Mouse (Mus musculus) neural tube, embryonic 14.5 days (tissue): ENCODE measurements around the gene Adamtsl1. TPM values are rescaled to one million over a fixed set of nuclear protein-coding genes. Genes with fewer than 3 reads are reported as not detected.

Experiments
- ATAC-seq: fragments of 200-750 bp; cut with Nextera tagmentation; 2 replicates; pipeline ENCODE4 v1.8.0; 2017; ENCODE audit warnings: low read depth, mild to moderate bottlenecking, moderate TSS enrichment, moderate library complexity
- H3K27ac ChIP-seq: fragments of 300-500 bp; sonication (generic); 2 replicates; pipeline ENCODE4 v1.5.1; 2014; ENCODE audit warnings: low read depth, mild to moderate bottlenecking, control low read depth, low read length, moderate library complexity, mixed read lengths
- H3K27me3 ChIP-seq: fragments of 300-500 bp; sonication (generic); 2 replicates; pipeline ENCODE4 v1.6.1; 2014; ENCODE audit warnings: low read length; ENCODE audit not compliant: control insufficient read depth, insufficient read depth
- H3K36me3 ChIP-seq: fragments of 300-500 bp; sonication (generic); 2 replicates; pipeline ENCODE4 v1.6.1; 2014; ENCODE audit warnings: low read length, mixed read lengths; ENCODE audit not compliant: control insufficient read depth, insufficient read depth
- H3K4me1 ChIP-seq: fragments of 300-500 bp; sonication (generic); 2 replicates; pipeline ENCODE4 v1.6.1; 2014; ENCODE audit warnings: low read length; ENCODE audit not compliant: control insufficient read depth, insufficient read depth
- H3K4me2 ChIP-seq: fragments of 300-500 bp; sonication (generic); 2 replicates; pipeline ENCODE4 v1.6.1; 2014; ENCODE audit warnings: mild to moderate bottlenecking, low read depth, low read length, control low read depth
- H3K4me3 ChIP-seq: fragments of 300-500 bp; sonication (generic); 2 replicates; pipeline ENCODE4 v1.5.1; 2014; ENCODE audit warnings: low read depth, low read length, control low read depth, mixed read lengths
- H3K9ac ChIP-seq: fragments of 300-500 bp; sonication (generic); replicated peaks from 2 replicates; pipeline ENCODE4 v1.6.1; 2014; ENCODE audit warnings: low read depth, mild to moderate bottlenecking, control low read depth, low read length, mixed read lengths
- H3K9me3 ChIP-seq: fragments of 300-500 bp; sonication (generic); 2 replicates; pipeline ENCODE4 v1.6.1; 2016; ENCODE audit warnings: low read length; ENCODE audit not compliant: control insufficient read depth
- WGBS: fragments of 180-500 bp; shearing (Covaris S2); extraction: QIAGEN DNeasy Blood & Tissue Kit; methylation state at CpG from one replicate; pipeline ENCODE4 v1.1.7; 2014; 5-methylcytosine and 5-hydroxymethylcytosine counted together
- polyA plus RNA-seq: library from polyadenylated mRNA; unstranded; fragments of >200 nt; fragmentation: Nextera tagmentation; extraction: Ambion mirVana; gene quantifications from 2 replicates; pipeline ENCODE4 v1.2.1, GENCODE M21; 2014

The Adamtsl1 gene
- polyA plus RNA-seq, 1 experiment from 2014 or later = 17.6 TPM

DNA sequence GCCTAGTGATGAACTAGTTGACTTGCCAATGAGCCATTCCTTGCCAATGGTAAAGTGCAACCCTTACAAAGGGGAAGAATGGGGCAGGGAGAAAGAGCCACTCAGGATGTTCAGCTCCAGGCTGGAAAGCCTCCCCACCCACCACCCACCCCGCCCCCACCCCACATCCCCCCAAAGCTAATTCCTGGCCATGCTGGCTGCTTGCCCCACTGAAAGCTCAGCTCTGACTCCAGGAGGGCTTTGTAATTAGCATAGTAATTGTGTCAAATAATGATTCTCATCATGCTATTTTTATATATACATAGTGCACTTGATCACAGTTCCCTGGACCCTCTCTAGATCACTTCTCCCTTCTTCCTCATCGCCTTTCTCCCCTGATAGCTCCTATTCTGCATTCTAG, 798.4 kb downstream of the Adamtsl1 start:
- H3K9ac ChIP-seq = no peak overlapping the region
- H3K9me3 ChIP-seq = no peaks in the 10 kb centered on the region
- no peaks in the 10 kb centered on the region for H3K4me1 ChIP-seq
- no peak for ATAC-seq
- no peak overlapping the region for H3K4me3 ChIP-seq
- no peak overlapping the region for H3K4me2 ChIP-seq
- H3K36me3 ChIP-seq = no peaks in the 10 kb centered on the region
- no peaks in the 10 kb centered on the region for H3K27me3 ChIP-seq
- H3K27ac ChIP-seq = no peak overlapping the region
- WGBS = 70% methylated on average over 2 of the region's 2 CpGs

DNA sequence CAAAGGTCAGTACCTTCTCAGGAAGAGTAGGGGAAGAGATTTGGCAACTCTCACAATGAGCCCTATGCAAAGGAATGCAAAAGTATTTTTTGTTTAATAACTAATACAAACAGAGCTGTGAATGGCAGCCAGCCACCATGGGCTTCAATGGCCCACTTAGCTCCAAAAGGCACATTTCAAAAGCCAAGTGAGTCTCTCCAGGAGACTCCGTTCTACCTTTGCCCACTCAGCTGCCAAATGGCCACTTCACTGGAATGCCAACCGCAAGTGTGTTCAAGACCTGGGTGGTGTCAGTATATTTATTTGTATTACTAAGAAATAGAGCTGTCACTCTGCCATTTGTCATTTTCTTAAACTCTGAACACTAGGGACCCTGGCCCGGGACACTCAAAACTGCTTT, 800.5 kb downstream of the Adamtsl1 start:
- Histone ChIP-seq H3K4me1 (no peaks in the 10 kb centered on the region), H3K27me3 (no peaks in the 10 kb centered on the region), H3K27ac (no peak overlapping the region), H3K4me2 (no peak overlapping the region), H3K36me3 (no peaks in the 10 kb centered on the region), H3K9ac (no peak overlapping the region), H3K4me3 (no peak overlapping the region), H3K9me3 (no peaks in the 10 kb centered on the region)
- ATAC-seq = no peak
- WGBS = 80% methylated on average over 3 of the region's 3 CpGs

DNA sequence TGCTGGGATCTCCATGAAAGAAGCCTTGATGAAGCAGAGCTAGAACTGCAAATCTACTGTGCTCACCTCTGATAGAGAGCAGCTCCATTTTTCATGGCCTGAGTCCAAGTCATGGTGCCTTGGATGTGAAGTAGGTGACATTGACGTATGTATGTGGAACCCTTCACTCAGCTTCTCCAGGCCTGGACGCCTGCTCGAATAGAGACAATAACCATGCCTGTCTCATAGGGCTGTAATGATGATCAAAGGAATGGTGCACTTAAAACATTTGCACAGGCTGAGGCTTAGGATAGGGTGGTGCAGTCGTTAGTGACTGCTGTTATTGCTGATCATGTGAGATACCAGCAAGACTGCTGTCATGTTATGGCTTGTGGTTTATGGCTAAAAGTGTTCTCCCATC, 801.1 kb downstream of the Adamtsl1 start:
- Histone ChIP-seq H3K9me3 (no peaks in the 10 kb centered on the region), H3K36me3 (no peaks in the 10 kb centered on the region), H3K4me3 (no peak overlapping the region), H3K4me1 (no peaks in the 10 kb centered on the region), H3K4me2 (no peak overlapping the region), H3K27ac (no peak overlapping the region), H3K9ac (no peak overlapping the region), H3K27me3 (no peaks in the 10 kb centered on the region)
- no peak for ATAC-seq
- 71% methylated on average over 4 of the region's 4 CpGs for WGBS

DNA sequence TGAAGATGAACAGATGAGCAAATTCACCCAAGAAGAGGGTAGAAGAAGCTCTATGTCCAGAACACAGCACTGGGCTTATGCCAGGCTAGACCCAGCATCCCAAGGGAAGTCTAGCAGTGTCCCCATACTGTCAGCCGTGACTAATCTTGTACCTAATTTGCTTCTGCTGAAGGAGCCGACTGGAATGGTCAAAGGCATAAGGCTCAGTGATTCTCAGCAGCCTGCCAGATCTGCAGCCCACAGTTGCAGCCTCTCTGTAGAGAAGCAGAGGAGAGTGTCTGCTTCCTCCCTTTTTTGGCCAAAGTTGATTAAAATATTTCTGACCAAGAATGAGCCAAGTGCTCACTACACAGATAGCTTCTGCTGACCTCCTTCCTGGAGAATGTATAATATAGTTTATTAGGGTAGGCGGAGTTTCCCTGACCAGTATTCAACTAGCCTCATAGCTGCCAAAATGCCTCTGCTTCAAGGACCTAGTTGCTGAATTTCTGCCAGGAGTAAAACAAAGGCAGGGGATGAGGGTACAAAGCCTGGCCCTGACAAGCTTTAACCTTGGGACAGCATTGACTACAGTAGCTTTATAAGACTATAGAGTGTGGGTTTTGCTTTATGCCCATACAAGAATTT, 804.1 kb downstream of the Adamtsl1 start:
- no peaks in the 10 kb centered on the region for H3K4me1 ChIP-seq
- H3K36me3 ChIP-seq = no peaks in the 10 kb centered on the region
- no peak overlapping the region for H3K27ac ChIP-seq
- no peak overlapping the region for H3K4me2 ChIP-seq
- H3K9ac ChIP-seq = no peak overlapping the region
- 73% methylated on average over 3 of the region's 3 CpGs for WGBS
- no peaks in the 10 kb centered on the region for H3K27me3 ChIP-seq
- H3K9me3 ChIP-seq = no peaks in the 10 kb centered on the region
- ATAC-seq = no peak
- no peak overlapping the region for H3K4me3 ChIP-seq

DNA sequence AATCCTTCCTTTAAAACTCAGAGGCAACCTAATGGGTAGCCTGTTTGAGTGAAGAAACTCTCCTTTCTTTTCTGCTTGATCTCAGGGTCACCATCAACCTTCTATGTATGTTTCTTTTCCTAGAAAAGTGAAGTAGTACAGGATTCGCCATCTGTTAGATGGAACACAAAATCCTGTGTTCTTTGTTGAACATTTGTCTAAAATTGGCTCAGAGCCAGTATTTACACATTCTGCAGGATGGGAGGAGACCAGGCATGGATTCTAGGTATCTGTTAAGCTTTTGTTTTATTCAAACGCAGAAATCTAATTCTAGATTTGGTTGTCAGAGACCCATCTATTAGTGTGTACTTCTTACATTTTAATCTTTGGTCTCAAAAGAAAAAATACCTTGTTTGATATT, 811.4 kb downstream of the Adamtsl1 start:
- 61% methylated on average over 2 of the region's 2 CpGs for WGBS
- H3K9me3 ChIP-seq = no peaks in the 10 kb centered on the region
- no peaks in the 10 kb centered on the region for H3K27me3 ChIP-seq
- H3K27ac ChIP-seq = no peak overlapping the region
- no peaks in the 10 kb centered on the region for H3K36me3 ChIP-seq
- no peaks in the 10 kb centered on the region for H3K4me1 ChIP-seq
- H3K9ac ChIP-seq = no peak overlapping the region
- no peak overlapping the region for H3K4me2 ChIP-seq
- no peak for ATAC-seq
- H3K4me3 ChIP-seq = no peak overlapping the region

DNA sequence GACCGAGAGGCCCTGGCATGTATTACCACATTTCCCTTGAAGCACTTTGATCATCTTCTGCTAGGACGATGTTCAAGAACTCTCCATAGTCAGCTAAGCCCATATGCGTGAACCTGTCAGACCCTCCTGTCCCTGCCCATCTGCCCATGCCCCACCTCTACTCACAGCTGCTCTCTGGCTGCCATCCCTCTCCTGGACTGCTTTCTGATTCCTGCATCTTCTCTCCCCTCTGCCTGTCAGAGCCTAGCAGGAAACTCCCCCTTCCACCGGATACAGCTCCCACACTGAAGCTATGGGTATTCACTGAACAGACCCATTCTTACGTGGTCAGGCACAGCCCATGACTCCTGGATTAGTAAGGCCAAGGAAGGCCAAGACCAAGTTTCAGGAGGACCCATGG, 812.0 kb downstream of the Adamtsl1 start:
- H3K4me2 ChIP-seq = no peak overlapping the region
- WGBS = 73% methylated on average over 5 of the region's 5 CpGs
- H3K27ac ChIP-seq = no peak overlapping the region
- H3K4me3 ChIP-seq = no peak overlapping the region
- H3K4me1 ChIP-seq = no peaks in the 10 kb centered on the region
- no peak for ATAC-seq
- no peak overlapping the region for H3K9ac ChIP-seq
- no peaks in the 10 kb centered on the region for H3K9me3 ChIP-seq
- H3K27me3 ChIP-seq = no peaks in the 10 kb centered on the region
- no peaks in the 10 kb centered on the region for H3K36me3 ChIP-seq

DNA sequence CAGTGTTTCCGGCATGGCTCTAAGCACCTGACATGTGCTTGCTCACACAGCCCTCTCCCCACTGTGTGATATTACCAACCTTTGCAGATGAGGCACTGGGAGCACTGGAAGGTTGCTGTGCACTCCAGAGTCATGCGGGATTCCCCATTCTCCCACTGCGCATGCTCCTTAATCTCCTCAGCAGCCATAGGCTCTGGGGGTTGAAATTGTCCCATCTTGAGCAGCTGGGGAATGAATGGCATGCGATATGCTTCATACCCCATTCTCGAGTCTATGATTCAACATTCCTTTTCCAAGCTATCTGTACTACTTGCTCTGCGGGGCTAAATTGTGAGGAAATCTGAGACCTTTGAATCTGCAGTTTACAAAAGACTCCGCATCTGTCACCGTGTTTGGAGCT, 812.7 kb downstream of the Adamtsl1 start:
- no peaks in the 10 kb centered on the region for H3K4me1 ChIP-seq
- no peaks in the 10 kb centered on the region for H3K36me3 ChIP-seq
- H3K4me2 ChIP-seq = no peak overlapping the region
- no peak overlapping the region for H3K4me3 ChIP-seq
- H3K27ac ChIP-seq = no peak overlapping the region
- WGBS = 82% methylated on average over 8 of the region's 8 CpGs
- no peaks in the 10 kb centered on the region for H3K9me3 ChIP-seq
- ATAC-seq = no peak
- no peak overlapping the region for H3K9ac ChIP-seq
- H3K27me3 ChIP-seq = no peaks in the 10 kb centered on the region

DNA sequence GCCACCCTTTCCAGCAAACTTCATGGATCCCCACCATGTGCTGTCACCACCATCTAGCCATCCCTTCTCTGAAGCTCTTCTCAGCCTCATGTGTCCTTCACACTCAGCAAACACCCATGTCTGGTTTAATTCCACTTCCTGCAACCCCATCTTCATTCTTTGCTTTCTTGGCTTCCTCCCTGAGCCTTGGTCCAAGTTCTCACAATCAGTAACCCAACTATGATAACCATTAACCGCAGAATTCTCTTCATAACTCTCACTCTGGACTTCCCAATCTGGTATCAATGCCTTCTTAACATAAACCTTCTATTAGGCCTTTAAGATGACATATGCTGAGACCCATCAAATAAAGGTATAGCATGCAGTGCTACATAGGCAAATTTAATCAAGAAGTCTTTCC, 815.5 kb downstream of the Adamtsl1 start:
- Histone ChIP-seq H3K27me3 (no peaks in the 10 kb centered on the region), H3K27ac (no peak overlapping the region), H3K36me3 (no peaks in the 10 kb centered on the region), H3K4me2 (no peak overlapping the region), H3K9me3 (no peaks in the 10 kb centered on the region), H3K4me1 (no peaks in the 10 kb centered on the region), H3K9ac (no peak overlapping the region), H3K4me3 (no peak overlapping the region)
- 95% methylated on average over 1 of the region's 1 CpGs for WGBS
- no peak for ATAC-seq

DNA sequence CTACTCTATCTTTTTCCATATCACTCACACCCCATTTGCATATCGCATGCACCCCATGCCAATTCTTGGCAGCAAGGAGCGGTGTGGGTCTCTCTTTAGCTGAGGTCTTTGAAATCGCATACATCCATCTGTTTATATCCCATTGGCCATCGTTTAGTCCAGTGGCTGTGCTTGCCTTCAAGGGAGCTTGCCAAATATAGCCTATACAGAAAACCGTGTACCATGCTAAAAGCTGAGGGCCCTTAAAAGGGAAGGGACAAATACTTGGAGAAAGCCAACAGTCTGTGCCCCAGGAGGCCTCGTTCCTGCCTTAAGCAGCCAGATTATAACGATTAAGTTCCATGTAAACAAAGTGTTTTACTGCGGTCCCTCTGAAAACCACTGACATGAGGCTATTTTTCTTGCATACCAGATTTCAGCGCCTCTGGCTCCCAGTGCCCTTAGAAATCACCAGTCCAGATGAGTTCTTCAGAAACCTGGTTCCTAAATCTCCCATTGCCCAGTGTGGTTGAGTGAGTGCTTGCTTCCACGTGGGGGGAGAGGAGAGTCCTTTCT, 822.0 kb downstream of the Adamtsl1 start:
- H3K36me3 ChIP-seq = no peaks in the 10 kb centered on the region
- H3K27me3 ChIP-seq = no peaks in the 10 kb centered on the region
- no peak overlapping the region for H3K9ac ChIP-seq
- no peak overlapping the region for H3K4me3 ChIP-seq
- no peak overlapping the region for H3K27ac ChIP-seq
- no peak for ATAC-seq
- no peak overlapping the region for H3K4me2 ChIP-seq
- no peaks in the 10 kb centered on the region for H3K4me1 ChIP-seq
- 43% methylated on average over 10 of the region's 10 CpGs for WGBS
- H3K9me3 ChIP-seq = no peaks in the 10 kb centered on the region
